Mouse (Mus musculus) MEL (cell line): Measurements from ENCODE around the gene Pcp4. TPM values are rescaled to one million over a fixed set of nuclear protein-coding genes. Genes with fewer than 3 reads are reported as not detected.

ENCODE experiments used
- DNase-seq: peaks from one replicate; pipeline ENCODE4 v3.0.0; 2011; ENCODE audit warnings: low read depth, low spot score
- H3K27ac ChIP-seq: 2 replicates; pipeline ENCODE4 v1.5.1; 2012; ENCODE audit warnings: low read depth, mild to moderate bottlenecking, control low read depth, low read length, moderate library complexity; ENCODE audit not compliant: control insufficient read depth
- H3K27me3 ChIP-seq, 2 experiments: fragments of 150-350 bp in 1 of 2; sonication (generic) in 1 of 2; 2 replicates each; pipeline ENCODE4 v1.6.1; 2012; ENCODE audit warnings: low read length in 2 of 2, mild to moderate bottlenecking in 2 of 2, improper control_type of control experiment in 1 of 2, moderate library complexity in 1 of 2; ENCODE audit not compliant: insufficient read depth in 2 of 2, control insufficient read depth in 1 of 2
- H3K36me3 ChIP-seq, 2 experiments: 2 replicates each; pipeline ENCODE4 v1.6.1; 2012 to 2014; ENCODE audit warnings: low read length in 2 of 2, improper control_type of control experiment in 1 of 2, inconsistent platforms in 1 of 2, mild to moderate bottlenecking in 1 of 2; ENCODE audit not compliant: insufficient read depth in 2 of 2, control insufficient read depth in 1 of 2
- H3K4me1 ChIP-seq, 2 experiments: fragments of 150-350 bp in 1 of 2; sonication (generic) in 1 of 2; 2 replicates each; pipeline ENCODE4 v1.6.1; 2012; ENCODE audit warnings: low read length in 2 of 2, improper control_type of control experiment in 1 of 2, mild to moderate bottlenecking in 1 of 2; ENCODE audit not compliant: insufficient read depth in 2 of 2, control insufficient read depth in 1 of 2
- H3K4me3 ChIP-seq, 2 experiments: fragments of 150-350 bp in 1 of 2; sonication (generic) in 1 of 2; 2 replicates each; pipeline ENCODE4 v1.5.1; 2012; ENCODE audit warnings: low read depth in 2 of 2, low read length in 2 of 2, mild to moderate bottlenecking in 2 of 2, moderate library complexity in 2 of 2, control low read depth in 1 of 2, improper control_type of control experiment in 1 of 2; ENCODE audit not compliant: control insufficient read depth in 1 of 2, insufficient read depth in 1 of 2
- H3K79me2 ChIP-seq: 2 replicates; pipeline ENCODE4 v1.6.1; 2012; ENCODE audit warnings: mild to moderate bottlenecking, low read length, moderate library complexity; ENCODE audit not compliant: control insufficient read depth, poor library complexity, insufficient read depth
- H3K9ac ChIP-seq: 2 replicates; pipeline ENCODE4 v1.6.1; 2012; ENCODE audit warnings: low read depth, mild to moderate bottlenecking, control low read depth, low read length, moderate library complexity; ENCODE audit not compliant: control insufficient read depth, poor library complexity, severe bottlenecking
- H3K9me3 ChIP-seq: fragments of 150-350 bp; sonication (generic); replicated peaks from 2 replicates; pipeline ENCODE4 v1.6.1; 2012; ENCODE audit warnings: mild to moderate bottlenecking, low read length, improper control_type of control experiment, moderate library complexity; ENCODE audit not compliant: insufficient read depth
- BHLHE40 ChIP-seq: IDR thresholded peaks from 2 replicates; pipeline ENCODE4 v1.6.1; 2012; ENCODE audit warnings: low read depth, mild to moderate bottlenecking, inconsistent platforms, low read length, improper control_type of control experiment, borderline replicate concordance
- CHD1 ChIP-seq: IDR thresholded peaks from 2 replicates; pipeline ENCODE4 v1.6.1; 2012; ENCODE audit warnings: low read depth, mild to moderate bottlenecking, inconsistent platforms, low read length, improper control_type of control experiment
- CHD2 ChIP-seq: IDR thresholded peaks from 2 replicates; pipeline ENCODE4 v1.6.1; 2011; ENCODE audit warnings: low read length, improper control_type of control experiment
- CTCF ChIP-seq, 3 experiments: IDR thresholded peaks in 2 of 3; conservative IDR thresholded peaks in 1 of 3; 2 replicates each; pipeline ENCODE4 v1.5.1; 2011 to 2012; ENCODE audit warnings: low read length in 3 of 3, low read depth in 2 of 3, mild to moderate bottlenecking in 2 of 3, improper control_type of control experiment in 1 of 3, inconsistent platforms in 1 of 3, mixed read lengths in 1 of 3, moderate library complexity in 1 of 3; ENCODE audit not compliant: control insufficient read depth in 1 of 3, insufficient read depth in 1 of 3, poor library complexity in 1 of 3, severe bottlenecking in 1 of 3
- ELF1 ChIP-seq: IDR thresholded peaks from 2 replicates; pipeline ENCODE4 v1.6.1; 2014; ENCODE audit warnings: low read depth, mild to moderate bottlenecking, inconsistent platforms, low read length, improper control_type of control experiment, moderate library complexity
- EP300 ChIP-seq, 2 experiments: IDR thresholded peaks; 2 replicates each; pipeline ENCODE4 v1.6.1; 2011; ENCODE audit warnings: improper control_type of control experiment in 2 of 2, low read length in 2 of 2, low read depth in 1 of 2, mild to moderate bottlenecking in 1 of 2
- ETS1 ChIP-seq: IDR thresholded peaks from 2 replicates; pipeline ENCODE4 v1.6.1; 2012; ENCODE audit warnings: low read depth, mild to moderate bottlenecking, inconsistent platforms, low read length, improper control_type of control experiment, moderate library complexity
- GABPA ChIP-seq: IDR thresholded peaks from 2 replicates; pipeline ENCODE4 v1.6.1; 2012; ENCODE audit warnings: low read depth, mild to moderate bottlenecking, inconsistent platforms, low read length, improper control_type of control experiment, moderate library complexity
- MEF2A ChIP-seq: IDR thresholded peaks from 2 replicates; pipeline ENCODE4 v1.6.1; 2014; ENCODE audit warnings: low read depth, mild to moderate bottlenecking, inconsistent platforms, low read length, improper control_type of control experiment; ENCODE audit not compliant: poor library complexity, insufficient replicate concordance, severe bottlenecking; ENCODE audit errors: extremely low read depth
- MXI1 ChIP-seq: IDR thresholded peaks from 2 replicates; pipeline ENCODE4 v1.6.1; 2011; ENCODE audit warnings: mild to moderate bottlenecking, low read depth, low read length, improper control_type of control experiment
- MYB ChIP-seq: IDR thresholded peaks from 2 replicates; pipeline ENCODE4 v1.6.1; 2011; ENCODE audit warnings: mild to moderate bottlenecking, low read depth, low read length, improper control_type of control experiment
- MYC ChIP-seq: IDR thresholded peaks from 2 replicates; pipeline ENCODE4 v1.6.1; 2011; ENCODE audit warnings: low read depth, mild to moderate bottlenecking, low read length, improper control_type of control experiment, moderate library complexity
- NELFE ChIP-seq: IDR thresholded peaks from 2 replicates; pipeline ENCODE4 v1.6.1; 2011; ENCODE audit warnings: low read depth, low read length, improper control_type of control experiment
- NRF1 ChIP-seq: IDR thresholded peaks from 2 replicates; pipeline ENCODE4 v1.6.1; 2014; ENCODE audit warnings: low read depth, mild to moderate bottlenecking, inconsistent platforms, low read length, improper control_type of control experiment, moderate library complexity; ENCODE audit not compliant: poor library complexity, insufficient read depth, severe bottlenecking
- POLR2AphosphoS2 ChIP-seq: IDR thresholded peaks from 2 replicates; pipeline ENCODE4 v1.6.1; 2011; ENCODE audit warnings: low read length, improper control_type of control experiment
- POLR2AphosphoS5 ChIP-seq: IDR thresholded peaks from 2 replicates; pipeline ENCODE4 v1.6.1; 2012; ENCODE audit warnings: low read depth, borderline replicate concordance, mild to moderate bottlenecking, inconsistent platforms, low read length, moderate library complexity, mixed read lengths
- RAD21 ChIP-seq: IDR thresholded peaks from 2 replicates; pipeline ENCODE4 v1.6.1; 2011; ENCODE audit warnings: mild to moderate bottlenecking, low read depth, low read length, improper control_type of control experiment
- SIN3A ChIP-seq: IDR thresholded peaks from 2 replicates; pipeline ENCODE4 v1.6.1; 2012; ENCODE audit warnings: low read length, improper control_type of control experiment, inconsistent platforms
- SMC3 ChIP-seq: IDR thresholded peaks from 2 replicates; pipeline ENCODE4 v1.6.1; 2011; ENCODE audit warnings: low read depth, low read length, improper control_type of control experiment
- TAL1 ChIP-seq: IDR thresholded peaks from 2 replicates; pipeline ENCODE4 v1.6.1; 2012; ENCODE audit warnings: mild to moderate bottlenecking, inconsistent platforms, low read length, moderate library complexity, mixed read lengths
- TBP ChIP-seq: IDR thresholded peaks from 2 replicates; pipeline ENCODE4 v1.8.0; 2011; ENCODE audit warnings: low read depth, low read length, improper control_type of control experiment
- UBTF ChIP-seq: IDR thresholded peaks from 2 replicates; pipeline ENCODE4 v1.6.1; 2012; ENCODE audit warnings: low read depth, mild to moderate bottlenecking, inconsistent platforms, low read length, improper control_type of control experiment, moderate library complexity, borderline replicate concordance; ENCODE audit not compliant: insufficient read depth
- USF1 ChIP-seq: IDR thresholded peaks from 2 replicates; pipeline ENCODE4 v1.6.1; 2014; ENCODE audit warnings: low read depth, mild to moderate bottlenecking, inconsistent platforms, low read length, improper control_type of control experiment, moderate library complexity
- ZKSCAN1 ChIP-seq: IDR thresholded peaks from 2 replicates; pipeline ENCODE4 v1.6.1; 2012; ENCODE audit warnings: low read depth, mild to moderate bottlenecking, inconsistent platforms, low read length, improper control_type of control experiment, moderate library complexity
- ZMIZ1 ChIP-seq: IDR thresholded peaks from 2 replicates; pipeline ENCODE4 v1.6.1; 2012; ENCODE audit warnings: low read depth, mild to moderate bottlenecking, inconsistent platforms, low read length, improper control_type of control experiment, moderate library complexity
- ZNF384 ChIP-seq: IDR thresholded peaks from 2 replicates; pipeline ENCODE4 v1.6.1; 2012; ENCODE audit warnings: low read depth, mild to moderate bottlenecking, inconsistent platforms, low read length, improper control_type of control experiment
- polyA plus RNA-seq, 2 experiments: library from polyadenylated mRNA; stranded (reverse) in 1 of 2; unstranded in 1 of 2; fragments of >175 nt in 1 of 2; fragments of >200 nt in 1 of 2; gene quantifications; 2 replicates each; pipeline versions ENCODE4 v1.2.1 to v1.2.4; 2012; ENCODE audit warnings: low replicate concordance in 2 of 2, low read depth in 1 of 2; ENCODE audit not compliant: insufficient read length in 2 of 2, insufficient read depth in 1 of 2, missing spikeins in 1 of 2
- total RNA-seq: library from RNA; depleted of rRNA; stranded (reverse); fragments of 300-350 nt; gene quantifications from 2 replicates; pipeline ENCODE4 v1.2.3, GENCODE M21; 2012; rRNA removed

Pcp4 gene
- total RNA-seq (not detected in 2 replicates), polyA plus RNA-seq (not detected)

DNA sequence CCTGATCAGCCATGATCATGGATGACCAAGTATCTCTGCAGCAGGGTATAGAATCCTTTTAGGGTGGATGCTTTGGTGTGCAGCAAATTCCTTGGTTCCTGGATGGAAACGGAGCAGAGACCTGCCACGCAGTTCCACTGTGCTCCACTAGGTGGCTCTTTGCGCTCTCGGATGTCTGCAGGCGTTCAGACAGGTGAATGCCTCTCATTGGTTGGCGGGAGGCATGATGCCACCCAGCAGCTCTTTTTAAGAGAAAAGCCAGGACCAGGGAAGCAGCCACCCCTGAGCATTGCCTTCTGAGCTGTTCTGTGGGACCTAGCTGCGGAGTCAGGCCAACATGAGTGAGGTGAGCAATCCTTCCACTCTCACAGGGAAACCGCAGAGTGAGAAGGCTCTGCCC is at the start of gene Pcp4:
Gene Pcp4 (plus strand): TSS at position 162 of the 400 bp plus-strand sequence.
- Histone ChIP-seq H3K27me3 (no peaks in the 10 kb centered on the region), H3K9ac (no peak within 1 kb of the TSS), H3K79me2 (no peaks in the 10 kb centered on the region), H3K36me3 (no peaks in the 10 kb centered on the region), H3K4me3 (no peak within 1 kb of the TSS), H3K27ac (no peak within 1 kb of the TSS), H3K9me3 (no peaks in the 10 kb centered on the region), H3K4me1 (no peaks in the 10 kb centered on the region)
- TF ChIP-seq RAD21, result peak; percentile 46
- TF ChIP-seq CTCF (IDR thresholded peaks at IDR 0.05 in 2 of 3, conservative IDR thresholded peaks at IDR 0.05 in 1 of 3; ENCODE audit: control insufficient read depth in 1 of 3, insufficient read depth in 1 of 3, low read depth in 2 of 3, low read length in 3 of 3, poor library complexity in 1 of 3, severe bottlenecking in 1 of 3), result peak; percentile 55 to 91 (median 73)
- TF ChIP-seq CHD1, result no peak
- no peak for TF ChIP-seq MEF2A
- no peak for TF ChIP-seq TBP
- peak; percentile 46 for TF ChIP-seq SMC3
- no peak for TF ChIP-seq TAL1
- DNase-seq, result peak; percentile 26

DNA sequence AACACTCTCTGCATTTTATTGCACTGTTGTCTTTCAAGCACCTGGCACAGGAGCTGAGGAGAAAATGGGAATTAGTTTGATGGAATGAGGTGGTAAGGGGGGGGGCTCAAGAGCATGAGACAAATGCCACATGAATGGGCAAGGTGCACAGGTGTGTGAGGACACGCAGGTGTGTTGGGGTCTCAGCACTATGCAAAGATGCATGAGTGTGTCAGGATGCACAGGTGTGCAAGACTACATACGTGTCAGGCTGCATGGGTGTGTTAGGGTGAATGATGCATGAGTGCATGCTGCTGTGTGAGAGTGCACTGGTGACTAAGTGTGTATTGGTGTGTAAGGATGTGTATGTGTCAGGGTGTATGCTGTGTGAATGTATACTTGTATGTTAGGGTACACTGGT is 42.4 kb upstream of the Pcp4 start:
- Histone ChIP-seq H3K27ac (no peak overlapping the region), H3K4me3 (no peak overlapping the region), H3K9me3 (no peaks in the 10 kb centered on the region), H3K9ac (no peak overlapping the region), H3K27me3 (no peaks in the 10 kb centered on the region), H3K79me2 (no peaks in the 10 kb centered on the region), H3K4me1 (no peaks in the 10 kb centered on the region), H3K36me3 (no peaks in the 10 kb centered on the region)
- no peak for DNase-seq
- TF ChIP-seq ZNF384 (no peak), POLR2AphosphoS5 (peak; percentile 57; the same call in 1 of the 2 replicates), ETS1 (no peak)
- TF ChIP-seq, all 39 proteins: peak for 1

DNA sequence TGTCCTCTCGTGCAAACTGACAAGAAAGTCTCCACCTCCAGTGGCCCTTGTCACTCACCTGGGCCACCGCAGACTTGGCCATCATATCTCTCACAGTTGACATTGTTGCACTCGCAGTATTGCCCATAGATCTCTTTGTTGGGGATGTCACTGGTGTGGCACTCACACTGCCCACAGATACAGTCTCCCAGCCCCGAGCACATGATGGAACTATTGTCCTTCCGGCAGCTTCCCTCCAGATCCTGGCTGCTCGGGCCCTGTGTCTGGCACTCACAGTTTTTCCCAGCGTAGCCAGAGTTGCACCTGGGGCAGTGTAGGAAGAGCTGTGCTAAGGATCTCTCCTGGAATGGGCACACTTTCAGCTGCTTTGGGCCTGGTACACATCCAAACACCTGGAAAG is 40.7 kb upstream of the Pcp4 start:
- Histone ChIP-seq H3K9me3 (no peaks in the 10 kb centered on the region), H3K27me3 (no peaks in the 10 kb centered on the region), H3K4me1 (no peaks in the 10 kb centered on the region), H3K4me3 (no peak overlapping the region), H3K36me3 (no peaks in the 10 kb centered on the region), H3K9ac (no peak overlapping the region), H3K79me2 (no peaks in the 10 kb centered on the region), H3K27ac (no peak overlapping the region)
- TF ChIP-seq TAL1 (no peak), USF1 (no peak), MYB (no peak), EP300 (IDR thresholded peaks at IDR 0.05; ENCODE audit: low read depth in 1 of 2, low read length in 2 of 2) (no peak), UBTF (no peak), ZMIZ1 (no peak), MYC (no peak), BHLHE40 (no peak), POLR2AphosphoS2 (no peak), MEF2A (no peak), MXI1 (no peak), NRF1 (no peak), SIN3A (no peak), ZKSCAN1 (no peak), ELF1 (no peak), NELFE (no peak), CTCF (IDR thresholded peaks at IDR 0.05 in 2 of 3, conservative IDR thresholded peaks at IDR 0.05 in 1 of 3; ENCODE audit: control insufficient read depth in 1 of 3, insufficient read depth in 1 of 3, low read depth in 2 of 3, low read length in 3 of 3, poor library complexity in 1 of 3, severe bottlenecking in 1 of 3) (no peak), CHD2 (no peak), SMC3 (no peak), GABPA (no peak)
- DNase-seq, result no peak
